Mouse (Mus musculus) macrophage (primary cell): ENCODE data around the gene C1qtnf6. TPM values are rescaled to one million over a fixed set of nuclear protein-coding genes. Genes with fewer than 3 reads are reported as not detected.

Experiments used
- H3K27ac ChIP-seq: fragments of 350-480 bp; formaldehyde crosslinking; 2 replicates; pipeline ENCODE4 v1.9.0; 2021
- H3K36me3 ChIP-seq: fragments of 350-480 bp; formaldehyde crosslinking; 2 replicates; pipeline ENCODE4 v1.9.0; 2021; ENCODE audit errors: inconsistent target
- H3K4me3 ChIP-seq: fragments of 350-480 bp; formaldehyde crosslinking; 2 replicates; pipeline ENCODE4 v1.9.0; 2021; ENCODE audit errors: inconsistent target
- H3K79me2 ChIP-seq: fragments of 350-480 bp; formaldehyde crosslinking; 2 replicates; pipeline ENCODE4 v1.9.0; 2021; ENCODE audit errors: inconsistent target
- WGBS: methylation state at CpG from one replicate; pipeline ENCODE4 v1.1.7; 2026; ENCODE audit warnings: inconsistent platforms; ENCODE audit not compliant: missing documents; 5-methylcytosine and 5-hydroxymethylcytosine counted together
- polyA plus RNA-seq: library from polyadenylated mRNA; stranded (reverse); fragments of 250-400 nt; gene quantifications from 3 replicates; pipeline ENCODE4 v1.2.4, GENCODE M21; 2018; ENCODE audit warnings: inconsistent platforms

Gene C1qtnf6
- polyA plus RNA-seq, 1 experiment from 2014 or later = 2.9 TPM

DNA sequence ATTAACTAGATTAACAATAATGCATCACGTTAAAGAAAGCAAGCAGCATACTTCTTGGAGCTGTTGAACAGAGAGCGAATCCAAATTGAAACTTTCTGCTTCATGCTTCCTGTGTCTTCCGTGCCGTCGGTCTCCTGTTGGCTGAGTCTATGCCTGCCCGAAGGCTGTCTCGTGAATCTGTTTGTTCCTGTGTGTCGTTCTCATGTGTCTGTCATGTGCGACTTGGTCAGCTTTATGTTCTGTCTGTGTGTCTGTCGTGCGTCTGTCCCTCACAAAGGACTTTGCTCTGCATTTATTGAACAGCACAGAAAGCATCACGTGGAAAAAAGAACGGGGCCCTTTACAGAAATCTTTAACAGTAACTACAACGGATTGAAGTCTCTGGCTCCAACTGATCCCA is 18.2 kb downstream of the C1qtnf6 start:
- H3K79me2 ChIP-seq = no peaks in the 10 kb centered on the region
- H3K4me3 ChIP-seq = no peak overlapping the region
- no peak overlapping the region for H3K27ac ChIP-seq
- WGBS = 93% methylated on average over 14 of the region's 14 CpGs
- H3K36me3 ChIP-seq = no peaks in the 10 kb centered on the region

DNA sequence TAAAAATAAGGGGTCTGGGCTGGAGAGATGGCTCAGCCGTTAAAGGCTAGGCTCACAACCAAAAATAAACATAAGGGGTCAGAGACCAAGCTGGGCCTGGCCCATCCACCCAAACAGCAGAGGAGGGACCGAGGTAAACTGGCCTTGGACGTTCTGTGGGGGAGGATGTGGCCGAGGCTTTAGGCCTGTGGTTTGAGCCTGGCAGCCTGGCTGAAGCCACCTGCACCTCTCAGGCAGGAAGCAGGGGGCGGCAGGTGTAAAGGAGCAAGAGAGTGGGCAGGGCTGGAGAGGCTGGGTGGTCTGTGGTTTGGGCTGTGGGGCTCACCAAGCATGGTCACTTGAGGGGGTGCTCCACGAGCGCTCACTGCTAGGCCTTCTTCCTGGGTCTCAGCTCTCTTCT is 19.3 kb downstream of the C1qtnf6 start:
- WGBS = 50% methylated on average over 7 of the region's 7 CpGs
- H3K79me2 ChIP-seq = no peaks in the 10 kb centered on the region
- H3K4me3 ChIP-seq = no peak overlapping the region
- no peak overlapping the region for H3K27ac ChIP-seq
- no peaks in the 10 kb centered on the region for H3K36me3 ChIP-seq

DNA sequence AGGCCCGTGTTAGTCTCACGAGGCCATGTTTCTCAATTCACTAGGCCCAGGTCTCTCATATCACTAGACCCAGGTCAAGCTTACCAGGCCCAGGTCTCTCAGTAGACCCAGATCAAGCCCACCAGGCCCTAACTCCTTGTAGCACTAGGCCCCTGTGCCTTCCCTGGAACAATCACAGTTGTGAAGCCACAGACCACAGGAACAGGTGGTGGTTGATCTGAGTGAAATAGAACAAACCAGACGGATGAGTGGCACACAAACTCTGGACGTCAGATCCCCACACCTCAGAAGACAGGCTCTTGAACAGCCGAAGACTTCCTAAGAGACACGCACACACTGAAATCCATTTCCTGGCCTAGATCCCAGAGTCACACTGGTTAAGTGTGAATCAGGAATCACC is 20.5 kb downstream of the C1qtnf6 start:
- Histone ChIP-seq H3K79me2 (no peaks in the 10 kb centered on the region), H3K27ac (no peak overlapping the region), H3K4me3 (no peak overlapping the region), H3K36me3 (no peaks in the 10 kb centered on the region)
- 74% methylated on average over 6 of the region's 6 CpGs for whole genome bisulfite sequencing

DNA sequence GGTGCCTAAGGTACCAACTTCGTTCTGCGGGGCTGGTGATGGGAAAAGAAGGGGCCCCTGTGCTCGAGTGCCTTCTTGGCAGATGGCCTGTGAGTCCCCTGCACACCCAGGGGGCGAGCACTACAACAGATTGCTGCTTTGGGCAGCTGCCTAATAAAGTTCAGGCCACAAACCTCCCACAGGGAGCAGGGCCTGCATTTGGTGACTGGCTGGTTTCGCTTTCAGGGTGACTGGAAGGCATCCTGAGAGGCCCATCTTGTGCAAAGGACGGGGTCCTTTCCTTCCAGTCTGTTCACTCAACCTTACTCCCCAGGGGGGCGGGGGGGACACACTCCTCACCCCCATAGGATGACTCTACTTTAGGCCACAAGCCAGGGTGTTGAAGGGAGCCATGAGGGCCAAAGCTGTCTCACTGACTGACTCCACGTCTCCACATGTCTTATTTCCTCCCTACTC is 21.1 kb downstream of the C1qtnf6 start:
- Histone ChIP-seq H3K79me2 (no peaks in the 10 kb centered on the region), H3K36me3 (no peaks in the 10 kb centered on the region), H3K27ac (no peak overlapping the region), H3K4me3 (no peak overlapping the region)
- 49% methylated on average over 7 of the region's 8 CpGs for WGBS

DNA sequence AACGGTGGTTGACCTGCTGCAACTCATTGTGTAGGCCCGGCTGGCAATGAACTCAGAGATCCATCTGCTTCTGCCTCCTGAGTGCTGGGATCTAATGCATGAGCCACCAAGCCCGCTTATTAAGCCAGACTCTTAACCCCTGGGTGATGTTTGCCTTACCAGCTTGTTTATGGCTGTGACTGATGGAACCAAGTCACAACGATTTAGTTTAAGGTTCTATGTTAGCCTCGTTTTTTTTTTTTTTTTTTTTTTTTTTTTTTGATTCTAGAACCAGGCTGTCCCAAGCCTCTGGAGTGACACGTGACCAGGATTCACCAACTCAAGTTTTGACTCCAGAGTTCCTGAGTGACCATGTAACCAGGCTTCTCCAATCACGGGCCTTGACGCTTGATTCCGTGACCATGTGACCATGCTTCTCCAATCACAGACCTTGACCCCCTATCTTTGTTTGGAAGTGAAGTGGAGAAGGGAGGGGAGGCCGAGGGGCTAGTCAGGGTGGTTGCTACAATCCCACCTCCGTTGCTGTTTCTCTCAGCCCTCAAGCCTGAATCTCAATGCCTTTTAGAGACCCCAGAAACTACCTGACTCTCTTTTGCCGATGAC is 21.8 kb downstream of the C1qtnf6 start:
- Histone ChIP-seq H3K79me2 (no peaks in the 10 kb centered on the region), H3K4me3 (no peak overlapping the region), H3K27ac (no peak overlapping the region), H3K36me3 (no peaks in the 10 kb centered on the region)
- 89% methylated on average over 12 of the region's 12 CpGs for WGBS

DNA sequence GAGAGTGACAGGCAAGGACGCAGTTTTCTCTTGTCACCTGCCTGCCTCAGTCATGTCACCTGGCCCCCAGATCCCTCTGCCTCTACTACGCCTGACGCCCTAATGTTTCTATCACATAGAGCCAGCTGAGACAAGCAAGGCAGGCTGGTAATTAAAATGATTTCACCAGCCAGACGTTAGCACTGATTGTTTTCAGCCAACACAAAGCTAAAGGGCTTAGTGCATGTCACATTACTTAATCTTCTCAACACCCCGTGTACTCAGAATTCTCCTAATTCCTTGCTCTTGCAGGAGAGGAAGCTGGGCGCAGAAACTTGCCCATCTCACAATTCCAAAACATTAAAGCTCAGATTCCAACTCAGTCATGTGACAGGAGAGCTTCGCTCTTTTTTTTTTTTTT is 22.8 kb downstream of the C1qtnf6 start:
- no peak overlapping the region for H3K27ac ChIP-seq
- no peaks in the 10 kb centered on the region for H3K79me2 ChIP-seq
- no peak overlapping the region for H3K4me3 ChIP-seq
- no peaks in the 10 kb centered on the region for H3K36me3 ChIP-seq
- WGBS = 91% methylated on average over 6 of the region's 7 CpGs

DNA sequence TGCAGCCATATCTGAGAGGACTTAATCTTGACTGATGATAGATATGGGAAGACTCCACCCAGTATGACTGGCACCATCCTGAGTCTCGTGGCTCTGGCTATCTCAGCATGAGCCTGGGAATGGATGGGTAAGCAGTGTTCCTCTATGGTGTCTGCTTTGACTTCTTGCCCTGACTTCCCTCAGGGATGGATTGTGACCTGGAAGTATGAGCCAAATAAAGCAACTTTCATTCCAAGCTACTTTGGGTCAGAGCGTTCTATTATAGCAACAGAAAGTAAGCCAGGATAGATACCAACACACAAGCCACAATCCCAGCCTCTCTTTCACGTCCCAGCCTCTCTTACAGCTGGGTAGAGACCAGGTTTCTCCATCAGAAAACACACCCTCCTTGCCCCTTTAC is 25.7 kb downstream of the C1qtnf6 start:
- Histone ChIP-seq H3K79me2 (no peaks in the 10 kb centered on the region), H3K36me3 (no peaks in the 10 kb centered on the region), H3K4me3 (no peak overlapping the region), H3K27ac (no peak overlapping the region)
- WGBS = 90% methylated on average over 3 of the region's 3 CpGs

DNA sequence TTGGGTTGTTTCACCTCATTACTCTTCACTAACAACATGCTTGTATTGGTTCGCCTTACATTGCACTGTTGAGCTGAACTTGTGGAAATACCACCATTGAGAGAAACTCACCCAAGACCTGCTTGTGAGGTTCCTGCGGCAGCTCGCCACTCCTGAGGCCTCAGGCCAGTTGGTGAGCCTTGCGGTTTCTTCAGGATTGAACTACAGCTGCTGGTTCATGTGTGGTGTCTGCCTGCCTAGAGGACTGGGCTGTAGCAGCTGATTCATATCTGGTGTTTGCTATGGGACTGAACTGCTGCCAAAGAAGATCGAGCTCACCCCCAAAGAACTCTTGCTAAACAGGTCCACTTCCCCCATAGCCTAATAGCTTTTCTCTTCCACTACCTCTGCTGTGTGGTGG is 26.4 kb downstream of the C1qtnf6 start:
- Histone ChIP-seq H3K79me2 (no peaks in the 10 kb centered on the region), H3K4me3 (no peak overlapping the region), H3K36me3 (no peaks in the 10 kb centered on the region), H3K27ac (no peak overlapping the region)
- WGBS = 94% methylated on average over 5 of the region's 5 CpGs

DNA sequence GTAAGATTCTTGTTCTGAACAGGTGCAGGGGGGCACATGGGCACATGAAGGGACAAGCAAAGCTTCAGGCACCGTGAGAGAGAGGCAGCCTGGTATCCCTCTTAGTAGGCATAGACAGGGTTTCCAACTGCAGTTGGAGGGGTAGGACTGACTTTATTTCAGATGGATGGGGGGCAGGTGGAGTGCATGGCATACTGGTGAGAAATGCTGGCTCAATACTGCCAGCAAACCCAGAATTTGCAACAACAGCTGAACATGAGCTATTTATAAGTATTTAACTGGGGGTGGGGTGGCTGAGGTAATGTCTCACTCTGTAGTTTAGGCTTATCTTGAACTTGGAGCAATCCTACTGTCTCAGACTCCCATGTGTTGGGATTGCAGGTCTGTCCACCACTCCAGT is 27.2 kb downstream of the C1qtnf6 start:
- Histone ChIP-seq H3K27ac (no peak overlapping the region), H3K79me2 (no peaks in the 10 kb centered on the region), H3K4me3 (no peak overlapping the region), H3K36me3 (no peaks in the 10 kb centered on the region)
- WGBS = 91% methylated on average over 1 of the region's 1 CpGs

DNA sequence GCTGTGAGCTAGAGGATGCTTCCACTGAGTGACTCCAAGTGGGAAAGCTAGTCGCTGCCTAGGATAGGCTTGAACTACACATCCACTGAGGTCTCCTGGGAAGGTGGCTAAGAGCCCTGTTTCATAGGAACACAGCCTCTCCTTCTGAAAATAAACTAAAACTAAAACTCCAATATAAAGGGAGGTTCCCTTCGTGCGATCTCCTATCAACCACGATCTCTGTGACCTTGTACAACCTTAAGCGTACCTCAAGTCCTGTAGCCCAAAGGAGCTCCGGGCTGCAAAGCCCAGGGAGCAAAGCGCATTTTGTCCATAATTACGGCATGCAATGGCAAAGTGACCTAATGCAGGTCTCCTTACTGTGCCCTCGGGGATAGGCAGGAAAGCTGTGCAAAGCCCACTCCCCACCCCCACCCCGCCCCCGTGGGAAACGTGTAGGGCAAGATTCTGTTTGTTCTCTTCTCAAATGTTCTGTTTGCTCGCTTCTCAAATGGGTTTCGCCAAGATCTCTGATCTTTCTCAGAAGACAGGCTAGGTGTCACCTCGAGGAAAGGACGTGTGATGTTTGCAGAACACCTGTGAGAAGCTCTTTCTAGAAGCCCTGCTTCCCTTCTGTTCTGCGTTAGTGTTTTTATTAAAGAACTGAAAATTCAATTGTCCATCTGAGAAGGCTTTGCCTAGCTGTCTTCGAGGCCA is 28.6 kb downstream of the C1qtnf6 start:
- H3K36me3 ChIP-seq = no peaks in the 10 kb centered on the region
- no peak overlapping the region for H3K27ac ChIP-seq
- WGBS = 89% methylated on average over 18 of the region's 18 CpGs
- H3K79me2 ChIP-seq = no peaks in the 10 kb centered on the region
- H3K4me3 ChIP-seq = no peak overlapping the region

DNA sequence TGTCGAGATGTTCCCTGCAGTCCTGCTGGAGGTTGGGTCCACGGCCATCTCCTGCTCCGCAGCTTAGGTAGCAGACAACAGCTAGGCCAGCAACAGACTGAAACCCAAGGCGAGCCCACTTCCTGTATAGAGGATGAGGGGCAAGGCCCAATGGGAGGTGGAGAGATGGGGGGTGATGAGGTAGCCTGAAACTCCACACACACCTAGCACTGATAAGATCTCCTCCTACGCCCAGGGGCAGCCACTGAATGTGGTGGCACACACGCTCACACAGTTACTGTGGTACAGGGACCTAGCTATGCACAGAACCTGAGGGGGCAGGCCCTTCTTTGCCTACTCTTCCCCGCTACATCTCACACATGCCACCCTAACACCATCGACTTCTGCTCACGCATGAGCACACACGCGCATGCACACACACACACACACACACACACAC is 36.2 kb downstream of the C1qtnf6 start, which contains the start of gene Il2rb:
Gene Il2rb (minus strand): TSS at position 304 of the 439 bp plus-strand sequence.
- no peak within 1 kb of the TSS for H3K27ac ChIP-seq
- H3K4me3 ChIP-seq = no peak within 1 kb of the TSS
- 93% methylated on average over 11 of the region's 11 CpGs for WGBS
- no peaks in the 10 kb centered on the region for H3K79me2 ChIP-seq
- no peaks in the 10 kb centered on the region for H3K36me3 ChIP-seq

DNA sequence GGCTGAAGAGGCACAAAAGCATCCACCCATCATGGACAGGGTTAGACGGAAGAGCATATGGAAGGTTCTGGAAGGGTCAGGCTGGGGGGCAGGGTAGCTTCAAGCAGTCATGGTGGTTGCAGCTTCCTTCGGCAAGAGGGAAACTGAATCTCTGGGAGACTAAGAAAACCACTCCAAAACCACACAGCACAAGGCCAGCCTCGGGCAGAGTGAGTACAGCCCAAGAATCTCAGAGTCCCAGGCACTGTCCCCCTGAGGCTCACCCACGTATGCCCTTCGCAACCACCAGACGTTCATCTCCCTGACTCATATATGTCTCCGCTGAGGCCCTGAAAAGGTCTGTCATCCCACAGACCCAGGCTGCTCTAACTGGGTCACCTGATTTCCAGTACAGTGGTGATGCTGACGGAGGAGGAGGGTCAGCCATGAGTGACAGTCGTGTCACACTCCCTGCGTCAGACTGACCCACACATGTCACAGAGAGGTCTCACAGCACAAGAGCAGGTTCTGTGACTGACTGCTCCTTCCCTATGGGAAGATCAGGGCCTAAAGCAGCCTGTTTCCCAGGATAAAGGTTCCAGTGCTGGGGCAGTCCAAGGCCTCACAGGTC is 37.7 kb downstream of the C1qtnf6 start:
- H3K36me3 ChIP-seq = no peaks in the 10 kb centered on the region
- H3K27ac ChIP-seq = no peak overlapping the region
- no peak overlapping the region for H3K4me3 ChIP-seq
- 62% methylated on average over 10 of the region's 10 CpGs for WGBS
- no peaks in the 10 kb centered on the region for H3K79me2 ChIP-seq

DNA sequence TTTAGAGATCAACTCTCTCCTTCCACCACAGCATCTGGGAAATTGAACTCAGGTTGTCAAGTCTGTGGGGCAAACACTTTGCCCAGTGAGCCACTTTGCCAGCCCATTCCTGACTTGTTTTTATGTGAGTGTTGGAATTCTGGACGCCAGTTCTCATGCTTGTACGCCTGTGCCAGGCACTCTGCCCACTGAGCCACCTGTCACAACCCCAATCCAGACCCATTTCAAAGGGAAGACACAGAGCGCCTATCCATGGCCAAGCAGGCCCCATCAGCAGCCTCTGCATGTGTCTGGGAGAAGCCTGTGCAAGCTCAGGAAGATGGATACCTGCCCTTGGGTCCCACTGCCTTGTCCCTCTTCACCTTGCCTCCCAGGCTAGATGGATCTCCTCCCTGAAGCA is 39.9 kb downstream of the C1qtnf6 start:
- WGBS = 94% methylated on average over 3 of the region's 3 CpGs
- Histone ChIP-seq H3K27ac (no peak overlapping the region), H3K79me2 (no peaks in the 10 kb centered on the region), H3K36me3 (no peaks in the 10 kb centered on the region), H3K4me3 (no peak overlapping the region)

DNA sequence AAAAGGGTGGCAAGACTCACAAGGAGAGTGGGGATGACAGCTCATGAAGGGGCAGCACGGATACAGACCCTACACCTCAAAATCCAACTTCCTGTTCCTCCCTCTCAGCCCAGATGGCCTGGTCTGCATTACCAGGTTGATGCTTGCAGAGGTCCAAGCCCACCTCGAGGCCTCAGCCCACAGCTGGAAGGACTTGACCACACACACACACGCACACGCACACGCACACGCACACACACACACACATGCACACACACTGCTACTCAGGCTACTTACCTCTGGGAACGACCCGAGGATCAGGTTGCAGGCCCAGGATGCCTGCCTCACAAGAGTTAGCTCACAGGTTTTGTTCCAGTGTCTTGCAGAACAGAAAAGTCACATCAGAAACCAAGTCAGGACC is 41.3 kb downstream of the C1qtnf6 start:
- Histone ChIP-seq H3K27ac (no peak overlapping the region), H3K36me3 (no peaks in the 10 kb centered on the region), H3K4me3 (no peak overlapping the region), H3K79me2 (no peaks in the 10 kb centered on the region)
- 70% methylated on average over 8 of the region's 8 CpGs for WGBS

DNA sequence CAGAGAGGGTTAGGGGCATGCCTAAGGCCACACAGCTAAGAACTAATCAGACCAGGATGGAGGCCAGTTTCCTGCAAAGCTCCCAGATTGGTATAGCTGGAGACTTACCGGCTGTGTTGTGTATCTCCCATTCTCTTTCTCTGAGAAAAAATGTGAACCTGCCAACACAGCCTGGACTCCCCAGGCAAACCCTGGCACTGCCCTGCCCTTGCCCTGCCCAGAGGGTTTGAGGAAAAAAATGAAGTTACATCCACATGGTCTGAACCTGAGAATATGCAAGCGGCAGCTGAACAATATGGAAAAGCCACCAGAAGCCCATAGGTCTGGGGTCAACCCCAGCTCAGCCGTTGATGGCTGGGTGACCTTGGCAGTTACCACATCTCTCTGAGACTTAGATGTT is 42.0 kb downstream of the C1qtnf6 start:
- Histone ChIP-seq H3K27ac (no peak overlapping the region), H3K79me2 (no peaks in the 10 kb centered on the region), H3K36me3 (no peaks in the 10 kb centered on the region), H3K4me3 (no peak overlapping the region)
- WGBS = 92% methylated on average over 3 of the region's 3 CpGs
